Mouse (Mus musculus): ENCODE data around the gene Kifc3.
"Not testable (repeated sequence)": the region's sequence is repeated elsewhere in the genome, so short reads cannot be mapped to it uniquely, and the experiment has no call there.

DNA sequence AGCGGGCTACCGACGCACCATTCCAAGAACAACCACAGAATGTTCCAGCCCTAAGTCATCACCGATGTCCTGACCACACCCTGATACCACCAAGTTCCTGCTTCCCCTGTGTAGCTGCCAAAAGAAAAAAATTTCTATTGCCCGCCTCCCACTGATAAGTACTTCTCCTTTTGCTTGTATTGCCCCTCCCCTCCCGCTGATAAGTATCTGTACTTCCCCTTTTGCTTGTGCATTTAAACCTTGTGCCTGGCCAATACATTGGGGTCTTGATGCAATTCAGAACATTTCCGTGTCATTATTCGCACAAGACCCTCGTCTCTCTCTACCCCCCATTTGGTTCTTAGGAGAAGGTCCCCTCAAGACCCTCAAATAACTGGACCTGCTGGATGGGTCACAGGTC is 27.5 kb upstream of the Kifc3 start:
- not testable (repeated sequence) for TF ChIP-seq CTCF, EP300 (IDR thresholded peaks at IDR 0.05; ENCODE audit: low read depth)

Data from heart, postnatal 0 days (tissue).